Mouse (Mus musculus): Measurements from ENCODE around the gene Gm11555.

DNA sequence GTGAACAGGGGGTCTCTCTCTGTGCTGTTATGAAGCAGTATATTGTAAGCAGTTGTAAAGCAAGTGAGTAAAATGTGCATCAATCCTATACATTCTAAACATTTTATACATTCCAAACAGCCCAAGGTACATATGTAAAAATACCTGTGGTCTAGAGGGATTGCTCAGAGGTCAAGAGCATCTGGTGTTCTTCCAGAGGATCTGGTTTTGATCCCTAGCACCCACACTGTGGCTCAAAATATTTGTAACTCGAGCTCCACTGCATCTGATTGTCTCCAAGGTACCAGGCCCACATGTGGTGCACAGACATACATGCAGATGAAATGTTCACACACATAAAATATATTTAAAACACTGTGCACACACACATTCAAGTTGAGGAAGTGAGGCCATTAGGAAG, 9.1 kb downstream of the Gm11555 start:
- TF ChIP-seq POLR2A (IDR thresholded peaks at IDR 0.05; ENCODE audit: insufficient read depth, low read length), result no peak
- TF ChIP-seq CTCF (IDR thresholded peaks at IDR 0.05; ENCODE audit: low read depth, low read length), result no peak
- TF ChIP-seq EP300 (IDR thresholded peaks at IDR 0.05; ENCODE audit: insufficient read depth, low read depth, low read length), result no peak
